21 mouse cellular contexts compared by ENCODE assay signal in genomic region chr12:37274658-37275019, GRCm38 (mm10). TPM values are rescaled to one million over a fixed set of nuclear protein-coding genes. Genes with fewer than 3 reads are reported as not detected.
"Had no signal": no experiment of that assay in that cellular context is flagged by ENCODE, and none has a peak within 500 bp of the region (broad histone marks: within the 10 kb centered on the region; RNA-seq: fewer than 3 reads in every experiment).

No protein-coding gene starts in this region.

- H3K27me3 ChIP-seq: liver, embryonic 13.5 days; liver, embryonic 15.5 days; lung, embryonic 15.5 days; megakaryocyte, embryonic 14.5 days; midbrain, embryonic 12.5 days; neural tube, embryonic 13.5 days; neural tube, embryonic 15.5 days had no signal

- H3K4me2 ChIP-seq: liver, embryonic 13.5 days; liver, embryonic 15.5 days; lung, embryonic 15.5 days; midbrain, embryonic 12.5 days; neural tube, embryonic 13.5 days; neural tube, embryonic 15.5 days had no signal

- ATAC-seq: liver, postnatal 0 days; lung, postnatal 0 days had no signal

- H3K36me3 ChIP-seq: liver, embryonic 13.5 days; liver, embryonic 15.5 days; lung, embryonic 15.5 days; midbrain, embryonic 12.5 days; neural tube, embryonic 13.5 days; neural tube, embryonic 15.5 days had no signal

- H3K27ac ChIP-seq: liver, embryonic 13.5 days; liver, embryonic 15.5 days; lung, embryonic 15.5 days; macrophage; midbrain, embryonic 12.5 days; neural tube, embryonic 13.5 days; neural tube, embryonic 15.5 days had no signal

- H3K4me1 ChIP-seq: liver, embryonic 13.5 days; liver, embryonic 15.5 days; lung, embryonic 15.5 days; megakaryocyte, embryonic 14.5 days; midbrain, embryonic 12.5 days; neural tube, embryonic 13.5 days; neural tube, embryonic 15.5 days had no signal

- H3K4me3 ChIP-seq: liver, embryonic 13.5 days; liver, embryonic 15.5 days; lung, embryonic 15.5 days; megakaryocyte, embryonic 14.5 days; midbrain, embryonic 12.5 days; myocyte; neural tube, embryonic 13.5 days; neural tube, embryonic 15.5 days had no signal

- H3K9me3 ChIP-seq: liver, embryonic 13.5 days; liver, embryonic 15.5 days; lung, embryonic 15.5 days; megakaryocyte, embryonic 14.5 days; midbrain, embryonic 12.5 days; neural tube, embryonic 13.5 days; neural tube, embryonic 15.5 days had no signal

- DNase-seq: liver, embryonic 13.5 days; liver, postnatal 0 days; lung, adult 2 months; lung, postnatal 14 days; lung, postnatal 36 days; right cerebral cortex, adult 18-20 months; right cerebral cortex, postnatal 25 days; right cerebral cortex, postnatal 4 days; spleen, adult 18-20 months; thymus, adult 18-20 months; thymus, postnatal 14 days; thymus, postnatal 36 days had no signal

- H3K9ac ChIP-seq: liver, embryonic 13.5 days; liver, embryonic 15.5 days; liver, postnatal 0 days; lung, embryonic 15.5 days; midbrain, embryonic 12.5 days; neural tube, embryonic 13.5 days; neural tube, embryonic 15.5 days had no signal

RNA-seq across cellular contexts. Expression of gene Agmo, which starts 33.2 kb away (rescaled TPM):
- polyA plus RNA-seq: myocyte had no signal
